Mouse (Mus musculus): Measurements from ENCODE around the gene Rad51d.

DNA sequence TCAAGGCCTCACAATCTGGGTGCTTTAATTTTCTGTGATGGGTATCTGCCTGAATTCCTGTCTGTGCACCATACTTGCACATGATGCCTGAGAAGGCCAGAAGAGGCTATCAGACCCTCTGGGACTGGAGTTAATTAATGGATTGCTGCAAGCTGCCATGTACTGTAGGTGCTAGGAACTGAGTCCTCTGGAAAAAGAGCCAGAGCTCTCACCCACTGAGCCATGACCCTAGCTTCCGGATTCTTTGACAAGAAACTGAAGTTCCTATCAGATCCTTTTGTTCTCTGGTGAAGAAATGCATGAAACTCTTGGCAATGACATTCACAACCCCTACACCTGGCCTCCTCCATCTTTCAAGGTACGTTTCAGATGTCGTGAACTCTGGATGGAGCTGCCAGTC lies 43.5 kb downstream of the Rad51d start:
- TF ChIP-seq HCFC1 (IDR thresholded peaks at IDR 0.05; ENCODE audit: borderline replicate concordance, insufficient read depth, low read length), result no peak
- TF ChIP-seq CHD2 (IDR thresholded peaks at IDR 0.05; ENCODE audit: low read depth, low read length), result no peak
- TF ChIP-seq MAFK (IDR thresholded peaks at IDR 0.05; ENCODE audit: insufficient read depth, low read depth, low read length), result no peak
- TF ChIP-seq ZC3H11A (IDR thresholded peaks at IDR 0.05; ENCODE audit: borderline replicate concordance, low read depth, low read length), result no peak
- TF ChIP-seq ZNF384 (IDR thresholded peaks at IDR 0.05; ENCODE audit: low read depth, low read length), result no peak

Measured in ES-E14 (cell line).